Mouse (Mus musculus): ENCODE results near the gene Gm42674. TPM values are rescaled to one million over a fixed set of nuclear protein-coding genes. Genes with fewer than 3 reads are reported as not detected.

The Gm42674 gene
- polyA plus RNA-seq, 1 experiment from 2014 or later = not detected

DNA sequence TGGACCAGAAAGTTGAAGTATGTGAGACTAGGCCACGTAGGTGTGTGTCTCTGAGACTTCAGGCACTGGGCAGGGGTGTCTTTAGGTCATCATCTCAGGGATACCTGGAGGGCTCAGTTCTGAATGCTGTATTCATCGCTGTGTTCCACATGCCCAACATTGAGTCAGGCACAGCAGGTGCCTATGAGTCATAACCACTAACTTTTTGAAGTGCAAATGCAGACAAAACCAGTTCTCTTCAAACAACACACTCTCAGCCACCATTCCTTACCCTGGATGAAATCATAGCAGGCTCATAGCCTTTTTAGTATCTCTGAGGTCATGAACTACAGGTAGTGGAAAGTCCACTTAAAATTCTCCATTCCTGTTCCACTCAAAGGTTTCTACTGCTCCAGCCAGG lies 27.6 kb downstream of the Gm42674 start:
- Histone ChIP-seq H3K9ac (no peak overlapping the region), H3K4me3 (ENCODE audit: low read depth, low read length) (no peak overlapping the region), H3K27ac (ENCODE audit: low read depth) (no peak overlapping the region), H3K36me3 (ENCODE audit: insufficient read depth) (no peaks in the 10 kb centered on the region), H3K27me3 (ENCODE audit: insufficient read depth, low read length) (no peaks in the 10 kb centered on the region), H3K4me2 (no peak overlapping the region), H3K4me1 (ENCODE audit: insufficient read depth) (peaks cover 3% of the 10 kb centered on the region; the same call in 1 of the 2 replicates), H3K9me3 (ENCODE audit: low read depth, low read length) (no peaks in the 10 kb centered on the region)
- WGBS = 66% methylated on average over 2 of the region's 2 CpGs
- no peak for DNase-seq
- TF ChIP-seq CTCF (IDR thresholded peaks at IDR 0.05; ENCODE audit: low read depth) = no peak
- ATAC-seq (ENCODE audit: insufficient read depth) = peak; percentile 37; the same call in 1 of the 2 replicates

GRCm38 (mm10) chr3:90631984-90632383 lies 30.3 kb downstream of the Gm42674 start:
- H3K4me2 ChIP-seq = no peak overlapping the region
- no peak overlapping the region for H3K27ac ChIP-seq (ENCODE audit: low read depth)
- no peaks in the 10 kb centered on the region for H3K36me3 ChIP-seq (ENCODE audit: insufficient read depth)
- no peak for TF ChIP-seq CTCF (IDR thresholded peaks at IDR 0.05; ENCODE audit: low read depth)
- H3K9ac ChIP-seq = no peak overlapping the region
- no peaks in the 10 kb centered on the region for H3K9me3 ChIP-seq (ENCODE audit: low read depth, low read length)
- H3K4me1 ChIP-seq (ENCODE audit: insufficient read depth) = no peaks in the 10 kb centered on the region
- 61% methylated on average over 2 of the region's 2 CpGs for WGBS
- H3K27me3 ChIP-seq (ENCODE audit: insufficient read depth, low read length) = no peaks in the 10 kb centered on the region
- ATAC-seq (ENCODE audit: insufficient read depth) (no peak), DNase-seq (no peak)
- H3K4me3 ChIP-seq (ENCODE audit: low read depth, low read length) = no peak overlapping the region

DNA sequence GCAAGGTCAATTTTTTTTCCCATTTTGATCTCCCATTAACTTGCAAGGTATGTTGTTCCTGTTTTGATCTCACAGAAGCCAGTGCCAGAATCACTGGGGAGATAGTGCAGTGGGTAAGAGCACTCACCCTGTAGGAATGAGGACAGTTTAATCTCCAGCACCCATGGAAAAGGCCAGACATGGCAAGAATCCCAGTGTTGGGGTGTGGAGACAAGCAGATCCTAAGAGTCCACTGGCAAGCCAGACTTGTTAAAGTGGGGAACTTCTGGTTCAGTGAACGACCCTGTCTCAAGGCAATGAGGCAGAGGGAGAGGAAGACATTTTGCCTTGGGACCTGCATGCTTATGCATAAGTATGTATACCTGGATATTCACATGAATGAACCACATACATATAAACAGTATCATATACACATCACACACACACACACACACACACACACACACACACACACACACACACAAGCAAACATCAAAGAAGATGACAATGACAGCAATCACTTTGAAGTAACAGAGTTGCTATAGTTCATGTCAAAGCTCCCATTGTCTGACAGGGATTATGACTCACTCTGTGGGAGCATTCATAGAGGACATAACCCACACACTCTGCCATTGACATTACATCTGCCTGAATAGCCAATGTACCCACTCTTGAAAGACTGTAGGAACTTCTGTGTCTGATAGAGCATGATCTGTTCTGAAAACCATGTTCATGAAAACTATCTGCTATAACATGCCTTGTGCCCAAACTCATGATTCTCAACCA lies 37.0 kb downstream of the Gm42674 start:
- Histone ChIP-seq H3K9me3 (ENCODE audit: low read depth, low read length) (no peaks in the 10 kb centered on the region), H3K9ac (no peak overlapping the region), H3K27ac (ENCODE audit: low read depth) (no peak overlapping the region), H3K4me2 (no peak overlapping the region), H3K4me3 (ENCODE audit: low read depth, low read length) (no peak overlapping the region), H3K36me3 (ENCODE audit: insufficient read depth) (no peaks in the 10 kb centered on the region), H3K4me1 (ENCODE audit: insufficient read depth) (no peaks in the 10 kb centered on the region), H3K27me3 (ENCODE audit: insufficient read depth, low read length) (no peaks in the 10 kb centered on the region)
- WGBS = 57% methylated on average over 1 of the region's 1 CpGs
- TF ChIP-seq CTCF (IDR thresholded peaks at IDR 0.05; ENCODE audit: low read depth) = no peak
- ATAC-seq (ENCODE audit: insufficient read depth) (no peak), DNase-seq (no peak)

- peak; percentile 57 for DNase-seq
- WGBS = 53% methylated on average over 7 of the region's 7 CpGs
- peak; percentile 80 for TF ChIP-seq CTCF (IDR thresholded peaks at IDR 0.05; ENCODE audit: low read depth)
- Histone ChIP-seq H3K36me3 (ENCODE audit: insufficient read depth) (no peaks in the 10 kb centered on the region), H3K4me2 (no peak overlapping the region), H3K4me3 (ENCODE audit: low read depth, low read length) (no peak overlapping the region), H3K27me3 (ENCODE audit: insufficient read depth, low read length) (no peaks in the 10 kb centered on the region), H3K9ac (no peak overlapping the region), H3K4me1 (ENCODE audit: insufficient read depth) (no peaks in the 10 kb centered on the region), H3K9me3 (ENCODE audit: low read depth, low read length) (no peaks in the 10 kb centered on the region), H3K27ac (ENCODE audit: low read depth) (no peak overlapping the region)
- ATAC-seq (ENCODE audit: insufficient read depth) = no peak
Measured at GRCm38 (mm10) chr3:90639511-90640154, 37.9 kb downstream of the Gm42674 start.

DNA sequence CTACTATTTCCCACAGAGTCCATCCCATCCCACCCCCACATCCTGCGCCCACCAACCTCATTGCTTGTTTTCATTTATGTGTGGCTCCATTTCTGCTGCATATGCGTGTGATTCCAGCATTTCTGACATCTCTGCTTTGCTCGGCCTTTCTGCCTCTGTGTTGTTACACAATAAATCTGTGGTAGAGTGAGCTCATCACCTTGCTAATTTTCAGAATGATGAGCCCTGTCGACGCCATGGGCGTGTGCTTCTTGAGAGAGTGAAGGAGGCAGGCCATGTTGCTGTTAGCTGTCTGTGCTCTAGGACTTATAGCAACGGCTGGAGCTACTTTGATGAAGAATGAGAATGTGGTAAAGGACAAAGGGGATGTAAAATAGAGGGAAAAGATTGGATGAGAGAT lies 39.3 kb downstream of the Gm42674 start:
- H3K27ac ChIP-seq (ENCODE audit: low read depth) = no peak overlapping the region
- no peaks in the 10 kb centered on the region for H3K27me3 ChIP-seq (ENCODE audit: insufficient read depth, low read length)
- H3K36me3 ChIP-seq (ENCODE audit: insufficient read depth) = no peaks in the 10 kb centered on the region
- no peak overlapping the region for H3K4me2 ChIP-seq
- 72% methylated on average over 7 of the region's 7 CpGs for WGBS
- ATAC-seq (ENCODE audit: insufficient read depth) = no peak
- H3K9ac ChIP-seq = no peak overlapping the region
- DNase-seq = no peak
- TF ChIP-seq CTCF (IDR thresholded peaks at IDR 0.05; ENCODE audit: low read depth) = no peak
- no peak overlapping the region for H3K4me3 ChIP-seq (ENCODE audit: low read depth, low read length)
- no peaks in the 10 kb centered on the region for H3K4me1 ChIP-seq (ENCODE audit: insufficient read depth)
- H3K9me3 ChIP-seq (ENCODE audit: low read depth, low read length) = no peaks in the 10 kb centered on the region

GRCm38 (mm10) chr3:90644220-90644619 lies 42.5 kb downstream of the Gm42674 start:
- no peak for ATAC-seq (ENCODE audit: insufficient read depth)

GRCm38 (mm10) chr3:90647291-90647690 lies 45.6 kb downstream of the Gm42674 start:
- 55% methylated on average over 1 of the region's 1 CpGs for WGBS
- TF ChIP-seq CTCF (IDR thresholded peaks at IDR 0.05; ENCODE audit: low read depth) = no peak
- no peaks in the 10 kb centered on the region for H3K9me3 ChIP-seq (ENCODE audit: low read depth, low read length)
- H3K36me3 ChIP-seq (ENCODE audit: insufficient read depth) = no peaks in the 10 kb centered on the region
- H3K4me3 ChIP-seq (ENCODE audit: low read depth, low read length) = no peak overlapping the region
- DNase-seq (no peak), ATAC-seq (ENCODE audit: insufficient read depth) (no peak)
- H3K27me3 ChIP-seq (ENCODE audit: insufficient read depth, low read length) = no peaks in the 10 kb centered on the region
- H3K4me2 ChIP-seq = no peak overlapping the region
- no peak overlapping the region for H3K9ac ChIP-seq
- H3K27ac ChIP-seq (ENCODE audit: low read depth) = no peak overlapping the region
- H3K4me1 ChIP-seq (ENCODE audit: insufficient read depth) = no peaks in the 10 kb centered on the region

More at GRCm38 (mm10) chr3:90644220-90644619, 42.5 kb downstream of the Gm42674 start:
- Histone ChIP-seq H3K27me3 (ENCODE audit: insufficient read depth, low read length) (no peaks in the 10 kb centered on the region), H3K9me3 (ENCODE audit: low read depth, low read length) (no peaks in the 10 kb centered on the region), H3K4me2 (no peak overlapping the region), H3K36me3 (ENCODE audit: insufficient read depth) (no peaks in the 10 kb centered on the region), H3K4me3 (ENCODE audit: low read depth, low read length) (no peak overlapping the region), H3K4me1 (ENCODE audit: insufficient read depth) (no peaks in the 10 kb centered on the region), H3K9ac (no peak overlapping the region), H3K27ac (ENCODE audit: low read depth) (no peak overlapping the region)
- peak; percentile 58 for TF ChIP-seq CTCF (IDR thresholded peaks at IDR 0.05; ENCODE audit: low read depth)
- peak; percentile 26 for DNase-seq
- 54% methylated on average over 3 of the region's 3 CpGs for WGBS

Measured in lung, embryonic 14.5 days (tissue).